Mouse (Mus musculus) inflammation-experienced regulatory T-cells, adult 6 months (primary cell): ENCODE results near the gene Fktn. TPM values are rescaled to one million over a fixed set of nuclear protein-coding genes. Genes with fewer than 3 reads are reported as not detected.

Experiments used
- polyA plus RNA-seq, 3 experiments: library from polyadenylated mRNA; unstranded; fragments of 100-300 nt; shearing (Covaris generic); gene quantifications; one replicate each; pipeline ENCODE4 v1.2.1; 2017

Fktn gene
- polyA plus RNA-seq, 3 experiments from 2014 or later = 2.3 to 5.0 (median 4.7) TPM

Other genes with a start within 250 kb of the Fktn start
- gene Fsd1l, start 82.5 kb upstream of the Fktn start, polyA plus RNA-seq = 10 to 100 TPM in 1 of 3 experiments, 1 to 10 TPM in 2; 3.8 to 12.0 (median 7.0) TPM
- not detected for gene Tal2, start 65.7 kb downstream of the Fktn start, polyA plus RNA-seq
- gene Tmem38b, start 112.0 kb downstream of the Fktn start, polyA plus RNA-seq = 10 to 100 TPM; 18.1 to 30.6 (median 20.1) TPM